Mouse (Mus musculus) 416B (cell line): ENCODE data around the gene Taf3.

Experiments used
- DNase-seq: peaks from one replicate; pipeline ENCODE4 v3.0.0; 2011; ENCODE audit warnings: low read depth

Gene Taf3

DNA sequence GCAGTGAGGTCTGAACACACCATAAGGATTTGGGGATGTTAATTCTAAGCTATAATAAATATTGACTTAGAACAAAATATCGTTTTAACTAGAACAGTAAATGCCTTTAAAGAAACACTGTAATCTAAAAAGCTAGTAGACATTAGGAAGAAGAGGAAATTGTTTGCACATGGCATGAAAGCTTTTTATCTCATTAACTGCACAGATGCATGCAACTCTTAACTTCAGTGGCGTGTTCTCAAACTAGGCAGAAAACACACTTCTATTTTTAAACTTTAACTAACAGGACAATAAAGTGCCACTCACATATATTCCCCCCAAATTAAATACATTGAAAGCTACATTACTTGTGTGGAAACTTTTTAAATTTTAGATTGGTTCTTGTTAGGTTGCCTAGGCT, 91.8 kb downstream of the Taf3 start:
- DNase-seq = no peak

DNA sequence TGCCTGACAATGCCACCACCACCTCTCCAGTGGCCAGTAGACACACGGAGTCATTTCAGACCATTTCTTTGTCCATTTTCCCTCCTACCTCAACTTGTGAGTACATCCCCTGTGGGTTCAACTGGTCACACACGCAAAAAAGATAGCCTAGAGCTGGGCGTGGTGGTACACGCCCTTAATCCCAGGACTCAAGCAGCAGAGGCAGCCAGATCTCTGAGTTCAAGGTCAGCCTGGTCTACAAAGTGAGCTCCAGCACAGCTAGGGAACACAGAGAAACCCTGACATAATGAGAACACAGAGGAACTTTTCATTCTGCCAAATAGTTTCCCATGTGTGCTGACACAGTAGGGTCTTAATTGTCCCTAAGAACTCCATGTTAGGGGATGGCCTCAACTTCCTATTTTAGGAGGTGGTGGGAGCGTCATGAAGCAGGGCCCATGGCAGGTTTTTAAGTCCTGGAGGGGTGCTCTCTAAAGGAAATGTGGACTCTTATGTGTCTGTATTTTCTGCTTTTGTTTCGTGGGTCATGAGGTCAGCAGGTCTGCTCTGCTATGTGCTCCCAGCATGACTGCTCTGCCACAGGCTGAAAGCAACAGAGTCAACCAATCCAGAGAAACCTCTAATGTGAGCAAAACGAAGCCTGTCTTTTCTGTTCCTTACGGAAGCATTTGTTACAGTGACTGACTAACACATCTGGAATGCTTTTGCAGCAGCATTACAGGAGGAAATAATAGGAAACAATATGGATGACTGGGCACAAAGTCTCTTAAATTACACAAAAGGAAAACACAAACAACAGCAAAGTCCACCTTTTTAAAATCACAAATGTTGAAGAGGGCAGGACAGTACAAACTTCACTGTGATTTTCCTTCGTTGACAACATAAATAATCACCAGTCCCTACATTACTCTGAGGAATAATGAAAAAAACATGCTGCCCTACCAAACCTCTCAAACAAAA, 92.5 kb downstream of the Taf3 start:
- DNase-seq = no peak

DNA sequence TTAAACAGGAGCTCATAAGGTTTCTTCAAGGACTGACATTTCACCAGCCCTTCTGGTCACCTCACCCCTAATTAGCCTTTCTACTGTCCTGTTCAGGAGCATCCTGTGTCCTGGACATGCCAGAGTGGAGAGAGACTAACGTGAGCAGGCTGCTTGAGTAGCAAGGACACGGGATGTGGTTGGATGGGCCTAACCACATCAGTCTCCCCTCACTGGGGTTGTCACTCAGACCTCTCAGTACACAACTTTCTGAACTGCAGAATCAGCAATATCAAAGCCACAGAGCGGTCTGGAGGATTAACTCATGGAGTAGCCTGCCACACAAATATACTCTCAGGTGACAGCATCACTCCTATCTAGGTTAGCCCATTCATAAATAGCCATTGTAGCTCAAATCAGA, 101.7 kb downstream of the Taf3 start:
- DNase-seq = peak; percentile 84

DNA sequence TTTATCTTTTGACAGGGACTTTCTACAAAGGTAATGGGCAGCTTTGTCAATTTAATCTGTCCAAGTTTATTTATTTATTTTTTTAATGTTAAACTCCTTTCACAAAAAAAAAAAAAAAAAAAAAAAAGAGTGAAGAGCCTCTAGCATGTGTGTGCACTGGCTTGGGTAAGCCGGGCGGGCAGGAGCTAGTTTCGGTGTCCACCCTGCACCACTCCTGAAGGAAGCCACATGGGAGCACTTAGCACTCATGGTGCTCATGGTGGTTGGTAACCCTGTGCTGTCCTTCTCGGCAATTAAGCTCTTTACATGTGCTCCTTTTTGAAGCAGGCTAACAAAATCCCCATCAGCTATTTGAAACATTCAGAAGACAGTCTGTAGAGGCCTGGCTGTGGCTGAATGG, 102.8 kb downstream of the Taf3 start:
- no peak for DNase-seq

DNA sequence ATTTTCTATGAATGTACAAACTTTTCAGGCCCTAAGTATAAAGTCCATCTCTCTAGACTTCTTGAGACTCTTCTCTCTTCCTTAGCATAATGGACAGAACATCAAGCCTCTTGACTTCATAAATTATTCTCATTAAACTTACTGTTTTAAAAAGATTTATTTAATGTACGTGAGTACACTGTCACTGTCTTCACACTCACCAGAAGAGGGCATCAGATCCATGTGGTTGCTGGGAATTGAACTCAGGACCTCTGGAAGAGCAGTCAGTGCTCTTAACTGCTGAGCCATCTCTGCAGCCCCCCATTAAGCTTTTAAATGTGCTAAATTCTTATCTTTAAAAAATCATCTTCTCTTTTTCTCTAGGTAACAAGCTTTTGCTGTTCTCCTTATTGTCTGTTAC, 105.4 kb downstream of the Taf3 start:
- DNase-seq = peak; percentile 29

DNA sequence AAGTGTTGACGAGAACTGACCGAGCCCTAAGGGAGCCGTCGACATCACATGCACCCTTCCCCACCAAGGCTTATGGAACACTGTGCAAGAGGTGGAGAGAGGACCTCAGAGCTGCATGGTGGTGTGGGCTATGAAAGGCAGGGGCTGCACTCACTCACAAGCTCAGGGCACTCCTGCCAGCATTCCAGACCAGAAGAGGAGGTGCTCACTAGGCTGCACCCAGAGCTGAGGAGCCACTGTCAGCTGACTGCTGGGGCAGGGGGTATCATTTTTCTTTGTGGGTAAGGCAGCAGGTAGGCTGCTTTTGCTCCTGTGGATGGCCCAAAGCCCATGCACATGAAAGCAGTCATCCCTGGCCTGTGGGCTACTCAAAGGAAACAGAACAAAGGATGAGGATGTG, 109.1 kb downstream of the Taf3 start:
- DNase-seq = no peak

DNA sequence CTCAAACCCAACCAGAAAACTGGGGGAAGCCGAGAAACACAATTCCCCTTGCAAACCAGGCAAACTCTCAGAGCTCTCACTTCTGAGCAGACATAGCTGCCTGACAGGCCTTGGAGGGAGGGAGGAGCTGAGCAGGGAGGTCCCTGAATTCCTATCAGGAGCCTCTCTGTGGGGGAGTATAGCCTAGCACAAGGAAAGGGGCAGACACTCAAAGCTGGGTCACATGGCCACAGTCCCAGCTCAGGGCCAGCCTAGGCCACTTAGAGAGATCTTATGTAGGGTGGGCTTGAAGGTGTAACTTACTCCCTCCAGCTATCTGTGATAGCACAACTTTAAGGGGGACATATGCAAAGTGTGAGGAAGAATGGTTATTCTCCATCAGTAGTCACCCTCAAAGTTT, 112.4 kb downstream of the Taf3 start:
- no peak for DNase-seq

DNA sequence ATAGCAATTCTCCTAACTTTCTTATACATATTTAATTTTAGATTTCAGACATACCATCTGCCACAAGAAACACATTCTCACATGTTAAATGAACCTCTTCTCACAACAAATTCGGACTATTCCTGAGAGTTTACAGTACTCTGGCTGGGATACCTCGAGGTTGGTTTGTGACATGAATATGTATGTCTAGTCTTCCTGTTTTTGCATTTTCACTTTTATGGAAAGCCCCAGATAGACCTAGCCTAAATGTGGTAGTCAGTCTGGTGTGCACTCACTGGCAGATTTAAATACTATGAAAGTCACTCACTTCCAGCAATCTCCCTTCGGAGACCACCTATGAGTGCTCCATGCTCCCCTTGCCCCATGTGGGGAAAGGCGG, 121.5 kb downstream of the Taf3 start:
- DNase-seq = no peak

DNA sequence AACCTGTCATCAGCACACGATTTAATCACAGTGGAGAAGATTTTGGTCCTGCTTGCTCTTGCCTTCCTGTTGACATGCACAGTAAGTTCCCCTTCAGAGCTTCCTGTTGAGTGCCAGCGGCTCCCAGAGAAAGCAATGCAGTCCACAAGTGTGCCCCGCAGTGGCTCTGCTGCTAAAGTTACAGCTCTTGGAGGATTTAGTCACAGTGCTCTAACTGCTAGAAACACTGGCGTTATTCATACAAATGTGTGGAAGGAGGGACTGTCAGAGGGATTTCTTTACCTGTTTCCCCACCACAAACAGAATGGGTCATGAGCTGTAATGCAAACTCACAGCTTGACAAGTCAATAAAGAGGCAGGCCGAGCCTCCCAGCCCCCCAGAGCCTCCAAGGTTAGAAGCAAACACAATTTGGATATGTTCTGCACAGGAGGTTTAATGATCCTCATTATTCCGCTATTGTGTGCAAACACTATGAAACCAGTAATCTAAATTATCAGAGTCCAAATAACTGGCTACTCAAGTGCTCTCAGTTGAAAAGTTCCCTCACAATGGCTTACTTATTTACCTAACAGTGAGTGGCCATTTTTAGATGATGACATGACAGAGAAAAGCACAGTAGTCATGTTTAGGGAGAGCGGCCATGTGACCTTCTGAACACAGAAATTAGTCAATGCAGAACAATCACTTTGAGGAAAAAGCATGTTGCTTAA, 122.0 kb downstream of the Taf3 start:
- peak; percentile 48 for DNase-seq

DNA sequence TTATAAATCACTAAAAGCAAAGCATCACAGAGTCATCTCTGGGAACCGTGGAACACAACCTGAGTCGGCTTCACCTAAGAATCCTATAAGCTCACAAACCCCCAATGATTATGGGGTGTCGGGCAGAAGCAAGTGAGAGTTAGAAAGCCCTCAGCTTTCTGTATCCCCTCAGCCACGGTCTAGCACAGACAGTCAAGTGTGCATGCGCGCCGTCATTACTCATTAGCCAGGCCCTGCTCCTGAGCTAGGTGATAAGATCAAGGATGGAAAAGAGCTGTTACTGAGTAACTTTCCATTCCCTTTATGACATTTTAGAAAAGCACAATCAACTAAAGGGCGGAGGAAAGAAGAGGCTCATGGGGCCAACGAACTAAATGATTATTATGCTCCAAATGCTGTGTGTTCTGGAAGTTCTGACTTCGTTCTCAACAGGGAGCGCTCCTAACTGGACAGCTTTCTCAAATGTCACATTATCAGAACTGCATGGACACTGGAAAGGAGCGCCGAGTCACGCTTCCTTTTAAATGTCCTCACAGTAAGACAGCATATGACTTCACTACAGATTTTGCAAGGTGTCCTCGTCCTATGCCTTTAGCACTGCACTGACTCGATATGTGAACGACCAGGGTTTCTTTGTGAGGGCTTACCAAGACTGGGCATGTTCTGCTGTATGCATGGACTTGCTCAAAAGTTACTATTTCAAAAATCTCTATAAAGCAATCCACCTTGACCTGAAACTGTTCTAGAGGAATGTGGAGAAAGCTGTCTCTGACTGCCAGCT, 129.5 kb downstream of the Taf3 start:
- DNase-seq = peak; percentile 22

DNA sequence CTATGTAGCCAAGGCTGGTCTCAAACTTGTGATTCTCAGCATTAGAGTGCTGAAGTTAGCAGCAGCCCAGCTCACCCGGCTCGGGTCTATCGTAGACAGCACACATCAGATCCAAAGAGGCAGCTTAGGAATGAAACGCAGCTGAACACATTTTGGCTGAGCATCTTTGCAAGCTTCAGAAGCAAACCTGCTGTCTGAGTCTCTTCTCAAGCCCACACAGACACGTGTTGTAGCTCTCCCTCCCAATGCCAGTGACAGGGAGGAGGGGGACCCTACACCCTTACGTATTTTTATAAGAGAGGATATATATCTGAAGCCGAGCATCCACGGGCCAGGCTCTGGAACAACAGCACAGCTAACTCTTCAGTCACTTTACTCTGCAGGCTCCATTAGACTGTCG, 130.8 kb downstream of the Taf3 start:
- no peak for DNase-seq

DNA sequence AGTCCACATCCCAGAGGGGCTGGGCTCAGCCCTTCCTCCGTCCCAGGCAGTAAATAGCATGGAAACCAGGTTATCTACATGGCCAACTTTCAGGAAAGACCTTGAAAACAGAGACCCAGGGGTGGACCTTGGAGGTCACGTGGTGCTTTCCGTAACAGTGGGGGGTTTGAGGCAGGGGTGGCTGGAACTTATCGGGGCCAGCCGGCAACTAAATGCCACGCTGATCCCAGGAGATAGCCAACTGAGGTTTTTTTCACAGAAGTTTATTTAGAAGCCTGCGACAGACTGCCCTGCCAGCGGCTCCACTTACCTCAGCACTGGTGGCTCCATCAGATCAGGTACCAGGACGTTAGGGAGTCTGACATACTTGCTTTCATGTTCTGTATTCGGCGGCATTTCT, 142.4 kb downstream of the Taf3 start:
- no peak for DNase-seq

DNA sequence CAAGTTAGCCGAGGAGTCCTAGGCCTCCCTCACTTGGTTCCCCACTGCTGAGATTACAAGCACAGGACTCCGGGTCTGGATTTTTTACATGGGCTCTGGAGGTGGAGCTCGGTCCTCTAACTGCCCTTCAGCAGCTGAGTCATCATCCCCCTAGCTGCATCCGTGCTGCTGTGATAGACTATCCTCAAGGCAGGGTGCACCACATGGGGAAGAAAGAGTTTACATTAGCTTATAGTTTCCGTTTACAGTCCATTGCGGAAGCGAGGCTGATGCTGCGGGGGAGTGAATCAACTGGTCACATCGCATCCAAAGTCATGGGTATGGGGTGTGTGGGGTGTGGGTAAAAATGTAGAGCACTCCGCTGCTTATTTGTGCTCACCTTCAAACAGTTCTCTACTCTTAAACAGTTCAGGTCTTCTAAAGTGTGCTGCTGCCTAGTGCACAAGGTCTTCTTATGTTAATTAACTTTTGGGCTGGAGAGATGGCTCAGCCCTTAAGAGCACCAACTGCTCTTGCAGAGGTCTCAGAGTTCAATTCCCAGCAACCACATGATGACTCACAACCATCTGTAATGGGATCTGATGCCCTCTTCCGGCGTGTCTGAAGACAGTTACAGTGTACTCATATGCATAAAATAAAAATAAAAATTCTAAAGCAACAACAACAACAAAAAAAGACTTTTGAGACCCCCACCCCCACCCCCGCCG, 144.4 kb downstream of the Taf3 start:
- DNase-seq = peak; percentile 85

DNA sequence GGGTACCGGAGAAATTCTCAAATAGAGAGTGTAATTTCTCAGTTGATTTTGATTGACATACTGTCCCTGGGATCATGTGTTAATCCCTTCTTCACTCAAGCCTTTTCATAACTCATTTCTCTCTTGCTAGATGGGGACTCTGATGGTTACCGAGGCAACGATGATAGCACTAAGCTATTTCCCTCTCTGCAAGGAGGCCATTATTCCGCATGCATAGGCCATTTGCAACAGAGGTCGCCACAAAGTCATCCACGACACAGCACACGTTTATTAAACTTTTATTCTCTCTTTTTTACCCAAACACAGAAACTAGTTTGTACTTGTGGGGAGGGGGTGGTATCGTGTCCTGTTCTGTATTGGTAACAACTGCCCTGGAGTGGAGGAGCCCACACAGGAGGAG, 150.6 kb downstream of the Taf3 start:
- no peak for DNase-seq

DNA sequence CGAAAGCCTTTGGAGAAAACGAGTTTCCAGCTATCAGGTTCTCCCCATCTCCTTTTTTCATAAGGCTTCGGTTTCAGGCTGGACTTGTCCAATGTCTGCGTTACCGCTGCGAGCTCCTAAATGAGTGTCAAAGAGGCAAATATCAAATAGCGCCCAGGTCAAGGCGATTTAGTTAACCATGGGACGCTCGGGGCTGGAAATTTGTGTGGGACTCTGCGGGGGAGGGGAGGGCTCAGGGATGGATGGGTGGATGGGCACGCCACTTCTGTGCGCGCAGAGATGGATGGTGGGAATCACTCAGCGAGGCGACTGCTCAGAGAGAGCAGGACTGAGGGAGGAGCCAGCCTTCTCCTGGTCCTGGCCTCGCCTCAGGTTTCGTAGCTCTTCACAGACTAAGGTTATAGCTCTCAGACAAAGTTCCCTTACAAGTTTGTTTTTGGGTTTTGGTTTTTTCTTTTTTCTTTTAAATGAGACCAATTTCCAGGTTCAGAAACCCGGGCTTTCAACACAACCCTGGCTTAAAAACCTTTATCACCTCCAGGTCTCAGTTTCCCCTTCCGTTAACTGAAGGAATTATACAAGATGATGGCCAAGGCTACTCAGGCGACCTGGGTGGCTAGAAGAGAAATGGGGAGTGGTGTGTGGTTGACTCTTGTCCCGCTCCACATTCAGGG, 152.2 kb downstream of the Taf3 start:
- DNase-seq = no peak

DNA sequence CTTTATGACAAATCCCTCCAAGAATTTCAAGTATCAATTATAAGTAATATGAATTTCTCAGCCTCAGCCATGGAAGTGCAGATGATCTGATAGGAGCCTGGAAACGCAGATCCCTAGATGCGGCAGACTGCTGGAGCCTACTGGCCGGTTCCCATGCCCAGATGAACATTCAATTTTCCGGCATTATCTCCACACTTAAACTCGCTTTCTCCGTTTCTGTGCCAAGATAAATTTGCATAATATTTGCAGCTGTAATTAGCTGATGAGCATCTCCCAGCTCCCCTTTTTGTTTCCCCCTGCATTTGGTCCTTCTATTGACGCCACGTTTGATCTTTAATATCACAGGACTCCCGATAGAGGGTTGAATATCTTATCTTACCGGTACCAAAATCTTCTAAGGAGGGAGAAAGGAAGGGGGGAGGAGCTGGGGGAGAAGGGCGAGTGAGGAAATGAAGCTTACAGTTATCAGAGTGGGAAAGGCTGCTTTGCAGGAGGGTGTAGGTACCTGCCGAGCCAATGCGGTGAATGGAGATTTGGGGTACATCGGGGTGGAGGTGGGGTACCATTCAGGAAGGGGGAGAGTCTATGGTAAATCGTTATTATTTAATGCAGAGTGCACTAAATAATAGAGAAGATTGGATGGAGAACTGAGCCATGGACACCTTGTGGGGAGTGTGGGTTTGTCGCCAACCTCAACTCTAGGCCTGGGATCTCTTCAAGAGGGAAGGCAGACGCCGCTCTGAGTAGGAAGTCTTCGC, 153.4 kb downstream of the Taf3 start:
- no peak for DNase-seq

DNA sequence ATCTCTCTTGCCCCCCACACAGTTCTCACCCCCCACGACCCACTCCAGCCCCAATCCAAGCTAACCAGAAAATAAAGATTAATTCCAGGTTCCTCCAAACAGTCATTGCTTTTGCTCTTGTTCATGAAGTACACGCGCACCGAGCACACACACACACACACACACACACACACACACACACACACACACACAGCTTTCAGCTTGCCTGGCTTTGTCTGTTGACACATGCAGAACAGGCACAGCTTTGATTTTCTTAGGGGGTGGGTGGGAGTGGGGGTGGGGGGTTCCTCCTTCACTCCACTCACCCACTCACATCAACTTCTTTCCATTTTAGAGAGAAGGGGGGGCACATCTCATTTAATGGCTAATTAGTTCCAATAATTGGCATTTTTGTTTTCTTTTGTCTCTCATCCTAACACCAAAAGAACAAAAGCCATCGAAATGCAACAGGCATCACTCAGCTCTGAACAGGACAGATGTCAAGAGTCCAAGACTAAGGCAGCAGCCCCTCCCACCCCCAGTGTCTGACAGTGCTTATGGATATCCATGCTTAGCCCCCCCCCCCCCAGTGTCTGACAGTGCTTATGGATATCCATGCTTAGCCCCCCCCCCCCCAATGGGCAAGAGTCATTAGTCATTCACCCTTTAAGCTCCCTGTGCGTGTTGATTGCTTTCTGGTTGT, 155.0 kb downstream of the Taf3 start:
- DNase-seq = no peak

DNA sequence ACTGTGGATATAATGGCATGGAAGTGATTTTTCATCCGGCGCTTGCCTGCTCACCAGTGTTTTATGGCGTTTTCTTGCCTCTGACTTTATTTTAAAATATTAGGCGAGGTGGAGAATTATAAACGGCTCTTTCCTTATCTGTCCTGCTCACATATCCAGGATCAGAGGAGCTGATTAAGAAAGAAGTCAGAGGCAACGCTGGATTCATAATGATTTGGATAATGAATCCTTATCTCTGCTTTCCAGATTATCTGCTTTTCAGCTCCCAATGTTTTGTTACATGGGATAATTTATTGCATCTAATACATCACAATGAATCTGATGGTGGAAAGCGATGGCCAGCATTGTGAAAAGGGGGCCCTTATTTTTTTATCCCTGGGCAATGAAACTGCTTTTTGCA, 155.9 kb downstream of the Taf3 start:
- no peak for DNase-seq

DNA sequence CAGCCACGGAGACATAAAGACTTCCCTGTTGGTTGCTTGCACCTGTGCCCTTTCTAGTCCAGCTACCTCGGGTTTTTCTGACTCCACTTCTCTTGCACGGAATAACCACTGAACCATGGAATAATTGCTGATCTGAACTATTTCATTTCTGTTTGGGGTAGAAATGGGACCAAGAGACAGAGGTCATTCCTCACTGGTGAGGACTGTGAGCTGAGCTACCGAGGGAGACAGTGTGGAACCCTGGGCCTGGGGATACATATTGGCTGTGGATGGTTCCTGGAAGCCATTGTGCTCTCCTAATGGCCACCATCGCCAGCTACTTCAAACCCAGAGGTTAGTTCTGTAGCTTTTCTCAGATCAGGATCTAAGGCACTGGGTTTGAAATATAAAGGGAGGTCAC, 157.5 kb downstream of the Taf3 start:
- no peak for DNase-seq

DNA sequence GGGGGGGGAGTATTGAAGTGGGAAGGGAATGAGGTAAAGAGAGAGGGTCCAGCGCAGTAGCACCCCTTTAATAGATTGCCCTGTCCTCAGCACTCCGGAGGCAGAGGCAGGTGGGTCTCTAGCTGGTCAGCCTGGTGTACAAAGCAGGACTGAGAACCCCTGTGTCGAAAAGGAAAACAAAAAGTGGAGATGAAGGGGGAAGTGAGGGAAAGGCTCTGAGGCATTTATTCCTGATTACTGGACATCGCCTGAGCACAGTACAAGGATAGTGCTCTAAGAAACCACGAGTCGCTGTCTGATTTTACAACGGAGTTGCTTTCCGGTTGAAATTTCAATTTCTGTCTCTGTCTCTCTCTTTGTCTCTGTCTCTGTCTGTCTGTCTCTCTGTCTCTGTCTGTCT, 158.1 kb downstream of the Taf3 start:
- no peak for DNase-seq
